Mouse (Mus musculus): ENCODE results near the gene Gm4070. TPM values are rescaled to one million over a fixed set of nuclear protein-coding genes. Genes with fewer than 3 reads are reported as not detected.

Gm4070 gene
- polyA plus RNA-seq, 1 experiment from 2014 or later: 0.27 TPM

Other genes with a start within 250 kb of the Gm4070 start
- 206 and 220 TPM in 2 replicates for gene Ilk, start 217.4 kb downstream of the Gm4070 start, polyA plus RNA-seq (2014; fragmentation: Nextera tagmentation; extraction: Ambion mirVana)
- gene Rrp8, start 216.6 kb downstream of the Gm4070 start, polyA plus RNA-seq (2014; fragmentation: Nextera tagmentation; extraction: Ambion mirVana): 21.3 and 24.1 TPM in 2 replicates
- 128 and 140 TPM in 2 replicates for gene Taf10, start 209.6 kb downstream of the Gm4070 start, polyA plus RNA-seq (2014; fragmentation: Nextera tagmentation; extraction: Ambion mirVana)
- 48.2 and 51.6 TPM in 2 replicates for gene Tpp1, start 201.7 kb downstream of the Gm4070 start, polyA plus RNA-seq (2014; fragmentation: Nextera tagmentation; extraction: Ambion mirVana)
- 21.1 and 23.2 TPM in 2 replicates for gene Dchs1, start 166.3 kb downstream of the Gm4070 start, polyA plus RNA-seq (2014; fragmentation: Nextera tagmentation; extraction: Ambion mirVana)
- gene Mrpl17, start 142.9 kb downstream of the Gm4070 start, polyA plus RNA-seq (2014; fragmentation: Nextera tagmentation; extraction: Ambion mirVana): 164 and 208 TPM in 2 replicates

Data from hindbrain, embryonic 14.5 days (tissue).